Mouse (Mus musculus): ENCODE measurements around the gene Ttc41. TPM values are rescaled to one million over a fixed set of nuclear protein-coding genes. Genes with fewer than 3 reads are reported as not detected.

Ttc41 gene
- polyA plus RNA-seq, 1 experiment from 2014 or later, result 2.4 TPM

GRCm38 (mm10) chr10:86815133-86815532 is 109.5 kb downstream of the Ttc41 start:
- ATAC-seq (replicated peaks), result no peak
- WGBS, result 88% methylated on average over 7 of the region's 7 CpGs
- Histone ChIP-seq H3K4me1 (peaks cover 9% of the 10 kb centered on the region), H3K4me3 (no peak overlapping the region), H3K9me3 (no peaks in the 10 kb centered on the region), H3K9ac (no peak overlapping the region), H3K27me3 (replicated peaks) (no peaks in the 10 kb centered on the region), H3K27ac (no peak overlapping the region), H3K36me3 (replicated peaks) (0 out of 2 replicates have a peak, but pooled peaks cover under 1% of the 10 kb centered on the region), H3K4me2 (no peak overlapping the region)

- 30% methylated on average over 8 of the region's 8 CpGs for WGBS
- Histone ChIP-seq H3K4me2 (no peak overlapping the region), H3K4me3 (no peak overlapping the region), H3K4me1 (peaks cover 10% of the 10 kb centered on the region), H3K27me3 (replicated peaks) (no peaks in the 10 kb centered on the region), H3K9me3 (no peaks in the 10 kb centered on the region), H3K9ac (no peak overlapping the region), H3K27ac (peak overlapping the region; percentile 39; the same call in 1 of the 2 replicates), H3K36me3 (replicated peaks) (0 out of 2 replicates have a peak, but pooled peaks cover 17% of the 10 kb centered on the region)
- peak; percentile 86 for ATAC-seq (replicated peaks)
Observed at GRCm38 (mm10) chr10:86819649-86820165, 114.1 kb downstream of the Ttc41 start.

DNA sequence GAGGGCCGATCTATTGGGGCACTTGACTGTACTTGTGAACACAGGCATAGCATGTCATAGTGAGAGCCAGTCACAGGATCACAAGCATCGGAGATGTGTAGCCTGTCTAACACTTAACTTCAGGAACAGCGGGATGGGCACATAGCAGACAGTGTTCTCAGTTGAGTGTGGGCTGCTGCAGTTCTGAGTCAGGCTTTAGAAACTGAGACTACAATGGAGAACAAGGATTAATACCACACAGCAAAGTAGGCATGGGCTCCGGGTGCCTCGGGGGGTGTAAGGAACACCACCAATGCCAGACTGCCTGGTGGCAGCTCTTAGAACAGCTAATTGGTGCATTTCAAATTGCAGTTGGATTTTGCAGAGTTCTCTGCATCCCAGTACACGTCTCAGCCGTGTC is 115.4 kb downstream of the Ttc41 start:
- Histone ChIP-seq H3K4me2 (no peak overlapping the region), H3K9me3 (no peaks in the 10 kb centered on the region), H3K9ac (no peak overlapping the region), H3K4me1 (peaks cover 10% of the 10 kb centered on the region), H3K27ac (no peak overlapping the region), H3K27me3 (replicated peaks) (no peaks in the 10 kb centered on the region), H3K4me3 (no peak overlapping the region), H3K36me3 (replicated peaks) (peaks cover 17% of the 10 kb centered on the region; the same call in 1 of the 2 replicates)
- WGBS, result 87% methylated on average over 7 of the region's 7 CpGs
- ATAC-seq (replicated peaks), result no peak

DNA sequence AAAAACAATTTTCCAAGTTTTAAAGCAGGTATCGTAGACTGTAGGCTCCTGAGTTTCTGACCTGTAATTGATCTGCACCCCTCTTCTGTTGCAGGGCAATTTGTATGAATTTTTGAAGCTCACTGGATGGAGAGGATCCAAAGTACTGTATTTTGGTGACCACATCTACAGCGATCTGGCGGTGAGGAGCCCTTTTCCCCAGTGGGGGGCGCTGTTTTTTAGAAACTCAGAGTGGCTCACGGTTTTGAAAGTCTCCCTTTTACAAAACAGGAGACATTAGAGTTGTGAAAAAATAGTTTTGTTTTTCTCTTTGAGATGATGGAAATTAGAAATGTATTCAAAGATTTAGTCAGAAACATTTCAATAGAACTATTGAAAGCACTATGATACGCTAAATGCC is 118.5 kb downstream of the Ttc41 start:
- no peak for ATAC-seq (replicated peaks)
- peaks cover 10% of the 10 kb centered on the region for H3K4me1 ChIP-seq
- H3K36me3 ChIP-seq (replicated peaks), result peaks cover 17% of the 10 kb centered on the region; the same call in 1 of the 2 replicates
- H3K27ac ChIP-seq, result no peak overlapping the region
- no peaks in the 10 kb centered on the region for H3K27me3 ChIP-seq (replicated peaks)
- no peak overlapping the region for H3K4me3 ChIP-seq
- H3K4me2 ChIP-seq, result no peak overlapping the region
- H3K9me3 ChIP-seq, result no peaks in the 10 kb centered on the region
- 83% methylated on average over 6 of the region's 6 CpGs for WGBS
- H3K9ac ChIP-seq, result no peak overlapping the region

GRCm38 (mm10) chr10:86824871-86825270 is 119.3 kb downstream of the Ttc41 start:
- H3K4me1 ChIP-seq, result peaks cover 3% of the 10 kb centered on the region; the same call in 1 of the 2 replicates
- H3K27me3 ChIP-seq (replicated peaks), result no peaks in the 10 kb centered on the region
- no peak overlapping the region for H3K4me3 ChIP-seq
- H3K9me3 ChIP-seq, result no peaks in the 10 kb centered on the region
- no peak overlapping the region for H3K9ac ChIP-seq
- H3K4me2 ChIP-seq, result no peak overlapping the region
- 86% methylated on average over 14 of the region's 14 CpGs for WGBS
- ATAC-seq (replicated peaks), result no peak
- no peak overlapping the region for H3K27ac ChIP-seq
- H3K36me3 ChIP-seq (replicated peaks), result peaks cover 17% of the 10 kb centered on the region; the same call in 1 of the 2 replicates

GRCm38 (mm10) chr10:86825871-86826522 is 120.4 kb downstream of the Ttc41 start:
- Histone ChIP-seq H3K36me3 (replicated peaks) (peaks cover 9% of the 10 kb centered on the region; the same call in 1 of the 2 replicates), H3K9me3 (no peaks in the 10 kb centered on the region), H3K27me3 (replicated peaks) (no peaks in the 10 kb centered on the region), H3K27ac (no peak overlapping the region), H3K4me2 (no peak overlapping the region), H3K9ac (no peak overlapping the region), H3K4me1 (no peaks in the 10 kb centered on the region), H3K4me3 (no peak overlapping the region)
- ATAC-seq (replicated peaks), result no peak
- 92% methylated on average over 10 of the region's 10 CpGs for WGBS

Small RNAs within 50 kb of the gene (microRNA-seq; reads per million reads assigned to microRNA genes)
- 2.2 reads per million, percentile 7 among the genes with 10 or more reads in this experiment for gene Gm25745

Other genes with a start within 250 kb of the Ttc41 start
- gene Syn3, start 206.9 kb upstream of the Ttc41 start, polyA plus RNA-seq (2015; fragmentation: Nextera tagmentation; extraction: Ambion mirVana), result 26.0 and 31.7 TPM in 2 replicates
- 297 and 302 TPM in 2 replicates for gene Hsp90b1, start 302 bp upstream of the Ttc41 start, polyA plus RNA-seq (2015; fragmentation: Nextera tagmentation; extraction: Ambion mirVana)
- gene Gm49358, start 58.2 kb downstream of the Ttc41 start, polyA plus RNA-seq (2015; fragmentation: Nextera tagmentation; extraction: Ambion mirVana), result not detected in 2 replicates
- gene Nt5dc3, start 73.2 kb downstream of the Ttc41 start, polyA plus RNA-seq (2015; fragmentation: Nextera tagmentation; extraction: Ambion mirVana), result 13.8 and 14.4 TPM in 2 replicates

Measured in midbrain, embryonic 15.5 days (tissue).